Comparison of ENCODE assay signal across 14 mouse cellular contexts in genomic region chr4:80744975-80745734, GRCm38 (mm10).
A peak's percentile ranks its signal among the peaks of the same experiment; 100 is the strongest.
DNase-seq lines count a peak whose midpoint lies in the region; ATAC-seq lines count a peak whose summit lies in the region.
"Had no signal": no experiment of that assay in that cellular context is flagged by ENCODE, and none has a peak within 500 bp of the region (broad histone marks: within the 10 kb centered on the region; RNA-seq: fewer than 3 reads in every experiment).

No protein-coding gene starts in this region.

- no peak overlapping the region for H3K9ac ChIP-seq in midbrain, embryonic 13.5 days (replicated peaks)
- H3K9ac ChIP-seq: lung, embryonic 14.5 days had no signal

- no peak overlapping the region for H3K27ac ChIP-seq in midbrain, embryonic 13.5 days

- H3K4me2 ChIP-seq in midbrain, embryonic 13.5 days (replicated peaks): no peak overlapping the region
- H3K4me2 ChIP-seq: lung, embryonic 14.5 days had no signal

- no peaks in the 10 kb centered on the region for H3K27me3 ChIP-seq in midbrain, embryonic 13.5 days

- 4% methylated on average over 1 of the region's 1 CpGs for WGBS in midbrain, embryonic 13.5 days

- peaks cover 7% of the 10 kb centered on the region for H3K4me1 ChIP-seq in midbrain, embryonic 13.5 days (replicated peaks)

- H3K9me3 ChIP-seq in midbrain, embryonic 13.5 days: no peaks in the 10 kb centered on the region

- no peak overlapping the region for H3K4me3 ChIP-seq in midbrain, embryonic 13.5 days (replicated peaks)

- DNase-seq in adrenal gland, postnatal 14 days: peak; percentile 5
- no peak for DNase-seq in adrenal gland, adult 18-20 months (ENCODE audit: low spot score in 2 of 2)
- peak; percentile 40 to 50 for DNase-seq in left cerebral cortex, adult 18-20 months (ENCODE audit: low spot score in 2 of 2)
- DNase-seq in left cerebral cortex, adult 11 months (ENCODE audit: low spot score): no peak
- DNase-seq in embryo, embryonic 11 days: peak; percentile 11
- no peak for DNase-seq in kidney, adult 18-20 months
- DNase-seq: cerebellum, adult 9-11 months; gastrocnemius, postnatal 36 days; kidney, postnatal 36 days; lung, embryonic 14.5 days; thymus, adult 2 months had no signal

- ATAC-seq in midbrain, embryonic 13.5 days: peak; percentile 79
- ATAC-seq in monocyte, adult 5-6 weeks (replicated peaks; ENCODE audit: insufficient number of reproducible peaks, low FRiP score, low TSS enrichment, poor library complexity, severe bottlenecking): no peak
- ATAC-seq: inflammation-experienced regulatory T-cells, adult 6 months had no signal

- no peaks in the 10 kb centered on the region for H3K36me3 ChIP-seq in midbrain, embryonic 13.5 days

Comparison
In these comparisons a context has a peak if more than half of its experiments do, and no peak if none do; other contexts are left out.
1. DNase-seq: peak in adrenal gland, postnatal 14 days (single experiment), left cerebral cortex, adult 18-20 months (2 of 2) and embryo, embryonic 11 days (single experiment); none in adrenal gland, adult 18-20 months (0 of 2), left cerebral cortex, adult 11 months (single experiment) and kidney, adult 18-20 months (single experiment).